Mouse (Mus musculus): ENCODE data around the gene Smpdl3b.

DNA sequence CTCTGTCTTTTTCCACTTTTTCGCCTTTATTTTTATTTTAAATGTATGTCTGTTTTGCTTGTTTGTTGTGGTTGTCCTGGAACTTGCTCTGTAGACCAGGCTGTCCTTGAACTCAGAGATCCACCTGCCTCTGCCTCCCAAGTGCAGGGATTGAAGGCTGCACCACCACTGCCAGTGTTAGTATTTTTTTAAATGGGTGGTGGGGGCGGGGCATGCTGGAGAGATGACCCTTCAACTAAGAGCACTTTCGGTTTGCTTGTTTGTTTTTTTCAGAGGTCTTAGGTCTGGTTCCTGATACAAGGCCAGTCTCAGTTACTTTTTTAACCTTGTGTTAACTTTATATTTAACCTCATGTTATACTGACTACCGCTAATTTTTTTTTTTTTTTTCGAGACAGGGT, 48.1 kb upstream of the Smpdl3b start:
- no peak for TF ChIP-seq CTCF (conservative IDR thresholded peaks at IDR 0.05 in 1 of 2, IDR thresholded peaks at IDR 0.05 in 1 of 2; ENCODE audit: low read depth in 2 of 2, low read length in 2 of 2)
- peak; percentile 44; the same call in 1 of the 2 replicates for TF ChIP-seq ZNF384 (IDR thresholded peaks at IDR 0.05; ENCODE audit: low read depth, low read length)
- TF ChIP-seq POLR2AphosphoS2 (IDR thresholded peaks at IDR 0.05; ENCODE audit: low read depth, low read length): no peak
- no peak for TF ChIP-seq TCF12 (IDR thresholded peaks at IDR 0.05; ENCODE audit: low read depth, low read length)
- TF ChIP-seq MAFK (IDR thresholded peaks at IDR 0.05; ENCODE audit: insufficient replicate concordance, low read length): no peak
- TF ChIP-seq ELF1 (IDR thresholded peaks at IDR 0.05; ENCODE audit: low read depth, low read length): no peak
- no peak for TF ChIP-seq ZMIZ1 (IDR thresholded peaks at IDR 0.05; ENCODE audit: low read depth, low read length)
- no peak for TF ChIP-seq HCFC1 (IDR thresholded peaks at IDR 0.05; ENCODE audit: low read depth, low read length)
- TF ChIP-seq EP300 (IDR thresholded peaks at IDR 0.05; ENCODE audit: low read length): no peak
- TF ChIP-seq POLR2A (IDR thresholded peaks at IDR 0.05; ENCODE audit: low read depth, low read length): no peak
- TF ChIP-seq KAT2A (IDR thresholded peaks at IDR 0.05; ENCODE audit: insufficient replicate concordance, low read length): no peak
- no peak for TF ChIP-seq MEF2A (IDR thresholded peaks at IDR 0.05; ENCODE audit: borderline replicate concordance, low read depth, low read length)
- TF ChIP-seq CHD2 (IDR thresholded peaks at IDR 0.05; ENCODE audit: low read length): no peak

Data from CH12.LX (cell line).